Comparison of ENCODE assay signal across 10 mouse cellular contexts in genomic region chr10:39426833-39427490, GRCm38 (mm10). TPM values are rescaled to one million over a fixed set of nuclear protein-coding genes. Genes with fewer than 3 reads are reported as not detected.
DNase-seq lines count a peak whose midpoint lies in the region; ATAC-seq and TF ChIP-seq lines count a peak whose summit lies in the region.
"Had no signal": no experiment of that assay in that cellular context is flagged by ENCODE, and none has a peak within 500 bp of the region (broad histone marks: within the 10 kb centered on the region; RNA-seq: fewer than 3 reads in every experiment).

No protein-coding gene starts in this region.

- no peak for TF ChIP-seq POLR2A in MEL (IDR thresholded peaks at IDR 0.05; ENCODE audit: control insufficient read depth in 1 of 2, insufficient read depth in 1 of 2, low read depth in 1 of 2, low read length in 2 of 2, poor library complexity in 1 of 2)

- H3K4me1 ChIP-seq in MEL (ENCODE audit: control insufficient read depth in 1 of 2, insufficient read depth in 2 of 2, low read length in 2 of 2) = no peaks in the 10 kb centered on the region
- H3K4me1 ChIP-seq in forebrain, embryonic 15.5 days = peaks cover 33% of the 10 kb centered on the region
- H3K4me1 ChIP-seq in liver, embryonic 12.5 days = 0 out of 2 replicates have a peak, but pooled peaks cover 6% of the 10 kb centered on the region
- H3K4me1 ChIP-seq: stomach, embryonic 15.5 days had no signal

- TF ChIP-seq CTCF in MEL (IDR thresholded peaks at IDR 0.05 in 2 of 3, conservative IDR thresholded peaks at IDR 0.05 in 1 of 3; ENCODE audit: control insufficient read depth in 1 of 3, insufficient read depth in 1 of 3, low read depth in 2 of 3, low read length in 3 of 3, poor library complexity in 1 of 3, severe bottlenecking in 1 of 3) = no peak

- no peak overlapping the region for H3K4me3 ChIP-seq in MEL (ENCODE audit: control insufficient read depth in 1 of 2, insufficient read depth in 1 of 2, low read depth in 2 of 2, low read length in 2 of 2)
- H3K4me3 ChIP-seq in forebrain, embryonic 15.5 days = no peak overlapping the region
- H3K4me3 ChIP-seq in liver, embryonic 12.5 days = no peak overlapping the region
- H3K4me3 ChIP-seq: stomach, embryonic 15.5 days had no signal

- no peaks in the 10 kb centered on the region for H3K36me3 ChIP-seq in MEL (ENCODE audit: control insufficient read depth in 1 of 2, insufficient read depth in 2 of 2, low read length in 2 of 2)
- H3K36me3 ChIP-seq in forebrain, embryonic 15.5 days = 0 out of 2 replicates have a peak, but pooled peaks cover 4% of the 10 kb centered on the region
- no peaks in the 10 kb centered on the region for H3K36me3 ChIP-seq in liver, embryonic 12.5 days
- H3K36me3 ChIP-seq: stomach, embryonic 15.5 days had no signal

- no peak overlapping the region for H3K9ac ChIP-seq in MEL (ENCODE audit: control insufficient read depth, low read depth, low read length, poor library complexity, severe bottlenecking)
- H3K9ac ChIP-seq in forebrain, embryonic 15.5 days (replicated peaks) = no peak overlapping the region
- no peak overlapping the region for H3K9ac ChIP-seq in liver, embryonic 12.5 days
- H3K9ac ChIP-seq: stomach, embryonic 15.5 days had no signal

- TF ChIP-seq RAD21 in MEL (IDR thresholded peaks at IDR 0.05; ENCODE audit: low read depth, low read length) = no peak

- peak; percentile 86 for ATAC-seq in forebrain, embryonic 15.5 days (replicated peaks)
- no peak for ATAC-seq in liver, embryonic 12.5 days

- TF ChIP-seq EP300 in MEL (IDR thresholded peaks at IDR 0.05; ENCODE audit: low read depth in 1 of 2, low read length in 2 of 2) = no peak

- WGBS in forebrain, embryonic 15.5 days = 32% methylated on average over 5 of the region's 5 CpGs
- 62% methylated on average over 5 of the region's 5 CpGs for WGBS in liver, embryonic 12.5 days (ENCODE audit: insufficient replicate concordance)

- H3K4me2 ChIP-seq in forebrain, embryonic 15.5 days (replicated peaks) = no peak overlapping the region
- H3K4me2 ChIP-seq in liver, embryonic 12.5 days = no peak overlapping the region
- H3K4me2 ChIP-seq: stomach, embryonic 15.5 days had no signal

- DNase-seq in cerebellum, postnatal 10 days = peak; percentile 47 to 62
- DNase-seq in cerebellum, adult 8-10 months = no peak
- no peak for DNase-seq in MEL (ENCODE audit: low read depth, low spot score)
- DNase-seq in mesoderm, embryonic 11.5 days (ENCODE audit: low read depth, low spot score) = peak; percentile 49
- no peak for DNase-seq in testis, postnatal 10 days (ENCODE audit: low spot score)
- DNase-seq in lung, postnatal 36 days = no peak
- DNase-seq: gastrocnemius, postnatal 14 days had no signal

- H3K27me3 ChIP-seq in MEL (ENCODE audit: control insufficient read depth in 1 of 2, insufficient read depth in 2 of 2, low read length in 2 of 2) = peaks cover 0 to 2% of the 10 kb centered on the region in 2 experiments; a peak in 1 of 4 replicates
- no peaks in the 10 kb centered on the region for H3K27me3 ChIP-seq in forebrain, embryonic 15.5 days
- H3K27me3 ChIP-seq in liver, embryonic 12.5 days (replicated peaks) = no peaks in the 10 kb centered on the region
- H3K27me3 ChIP-seq: stomach, embryonic 15.5 days had no signal

- no peaks in the 10 kb centered on the region for H3K79me2 ChIP-seq in MEL (ENCODE audit: control insufficient read depth, insufficient read depth, low read length, poor library complexity)

- H3K27ac ChIP-seq in MEL (ENCODE audit: control insufficient read depth, low read depth, low read length) = no peak overlapping the region
- H3K27ac ChIP-seq in forebrain, embryonic 15.5 days (replicated peaks) = peak overlapping the region; percentile 59
- no peak overlapping the region for H3K27ac ChIP-seq in liver, embryonic 12.5 days
- H3K27ac ChIP-seq: stomach, embryonic 15.5 days had no signal

- H3K9me3 ChIP-seq in MEL (replicated peaks; ENCODE audit: insufficient read depth, low read length) = no peaks in the 10 kb centered on the region
- H3K9me3 ChIP-seq in forebrain, embryonic 15.5 days = no peaks in the 10 kb centered on the region
- no peaks in the 10 kb centered on the region for H3K9me3 ChIP-seq in liver, embryonic 12.5 days (replicated peaks)
- H3K9me3 ChIP-seq: stomach, embryonic 15.5 days had no signal

TF ChIP-seq in MEL, 35 proteins besides CTCF, POLR2A, EP300 and RAD21:
- 0 out of 2 replicates have a peak, but pooled peaks have one; percentile 35 for TF ChIP-seq MAFK (IDR thresholded peaks at IDR 0.05; ENCODE audit: borderline replicate concordance, low read depth, low read length)
- TF ChIP-seq NRF1 (IDR thresholded peaks at IDR 0.05; ENCODE audit: insufficient read depth, low read depth, low read length, poor library complexity, severe bottlenecking) = no peak
- TF ChIP-seq MXI1 (IDR thresholded peaks at IDR 0.05; ENCODE audit: low read depth, low read length) = no peak

RNA-seq across cellular contexts. Expression of gene Fyn, which starts 58.3 kb away (rescaled TPM):
- total RNA-seq in MEL (2012; rRNA removed) = not detected in 2 replicates
- under 1 TPM in 1 of 2 experiments, not detected in 1; 0.03 TPM for polyA plus RNA-seq in MEL (2012; ENCODE audit: insufficient read depth in 1 of 2, insufficient read length in 2 of 2, low read depth in 1 of 2, low replicate concordance in 2 of 2, missing spikeins in 1 of 2)
- 75.6 and 79.3 TPM in 2 replicates for polyA plus RNA-seq in forebrain, embryonic 15.5 days (2015; fragmentation: Nextera tagmentation; extraction: Ambion mirVana)
- 15.1 and 15.7 TPM in 2 replicates for polyA plus RNA-seq in liver, embryonic 12.5 days (2016; fragmentation: Nextera tagmentation; extraction: Ambion mirVana)

Comparison
In these comparisons a context has a peak if more than half of its experiments do, and no peak if none do; other contexts are left out.
1. DNase-seq: peak in cerebellum, postnatal 10 days (2 of 2) and mesoderm, embryonic 11.5 days (single experiment); none in cerebellum, adult 8-10 months (single experiment), MEL (single experiment), testis, postnatal 10 days (single experiment) and lung, postnatal 36 days (single experiment).
2. RNA of gene Fyn, which starts 58.3 kb away (polyA plus RNA-seq): 75.6 to 79.3 TPM in forebrain, embryonic 15.5 days and 15.1 to 15.7 TPM in liver, embryonic 12.5 days; 0.03 TPM in MEL; every median in the first group is over 10 times any median in the second.